Mouse (Mus musculus) MEL (cell line): ENCODE data around the gene Ren1. TPM values are rescaled to one million over a fixed set of nuclear protein-coding genes. Genes with fewer than 3 reads are reported as not detected.

ENCODE experiments used
- DNase-seq: peaks from one replicate; pipeline ENCODE4 v3.0.0; 2011; ENCODE audit warnings: low read depth, low spot score
- H3K27ac ChIP-seq: 2 replicates; pipeline ENCODE4 v1.5.1; 2012; ENCODE audit warnings: low read depth, mild to moderate bottlenecking, control low read depth, low read length, moderate library complexity; ENCODE audit not compliant: control insufficient read depth
- H3K27me3 ChIP-seq, 2 experiments: fragments of 150-350 bp in 1 of 2; sonication (generic) in 1 of 2; 2 replicates each; pipeline ENCODE4 v1.6.1; 2012; ENCODE audit warnings: low read length in 2 of 2, mild to moderate bottlenecking in 2 of 2, improper control_type of control experiment in 1 of 2, moderate library complexity in 1 of 2; ENCODE audit not compliant: insufficient read depth in 2 of 2, control insufficient read depth in 1 of 2
- H3K36me3 ChIP-seq, 2 experiments: 2 replicates each; pipeline ENCODE4 v1.6.1; 2012 to 2014; ENCODE audit warnings: low read length in 2 of 2, improper control_type of control experiment in 1 of 2, inconsistent platforms in 1 of 2, mild to moderate bottlenecking in 1 of 2; ENCODE audit not compliant: insufficient read depth in 2 of 2, control insufficient read depth in 1 of 2
- H3K4me1 ChIP-seq, 2 experiments: fragments of 150-350 bp in 1 of 2; sonication (generic) in 1 of 2; 2 replicates each; pipeline ENCODE4 v1.6.1; 2012; ENCODE audit warnings: low read length in 2 of 2, improper control_type of control experiment in 1 of 2, mild to moderate bottlenecking in 1 of 2; ENCODE audit not compliant: insufficient read depth in 2 of 2, control insufficient read depth in 1 of 2
- H3K4me3 ChIP-seq, 2 experiments: fragments of 150-350 bp in 1 of 2; sonication (generic) in 1 of 2; 2 replicates each; pipeline ENCODE4 v1.5.1; 2012; ENCODE audit warnings: low read depth in 2 of 2, low read length in 2 of 2, mild to moderate bottlenecking in 2 of 2, moderate library complexity in 2 of 2, control low read depth in 1 of 2, improper control_type of control experiment in 1 of 2; ENCODE audit not compliant: control insufficient read depth in 1 of 2, insufficient read depth in 1 of 2
- H3K79me2 ChIP-seq: 2 replicates; pipeline ENCODE4 v1.6.1; 2012; ENCODE audit warnings: mild to moderate bottlenecking, low read length, moderate library complexity; ENCODE audit not compliant: control insufficient read depth, poor library complexity, insufficient read depth
- H3K9ac ChIP-seq: 2 replicates; pipeline ENCODE4 v1.6.1; 2012; ENCODE audit warnings: low read depth, mild to moderate bottlenecking, control low read depth, low read length, moderate library complexity; ENCODE audit not compliant: control insufficient read depth, poor library complexity, severe bottlenecking
- H3K9me3 ChIP-seq: fragments of 150-350 bp; sonication (generic); replicated peaks from 2 replicates; pipeline ENCODE4 v1.6.1; 2012; ENCODE audit warnings: mild to moderate bottlenecking, low read length, improper control_type of control experiment, moderate library complexity; ENCODE audit not compliant: insufficient read depth
- BHLHE40 ChIP-seq: IDR thresholded peaks from 2 replicates; pipeline ENCODE4 v1.6.1; 2012; ENCODE audit warnings: low read depth, mild to moderate bottlenecking, inconsistent platforms, low read length, improper control_type of control experiment, borderline replicate concordance
- CHD1 ChIP-seq: IDR thresholded peaks from 2 replicates; pipeline ENCODE4 v1.6.1; 2012; ENCODE audit warnings: low read depth, mild to moderate bottlenecking, inconsistent platforms, low read length, improper control_type of control experiment
- CHD2 ChIP-seq: IDR thresholded peaks from 2 replicates; pipeline ENCODE4 v1.6.1; 2011; ENCODE audit warnings: low read length, improper control_type of control experiment
- CTCF ChIP-seq, 3 experiments: IDR thresholded peaks in 2 of 3; conservative IDR thresholded peaks in 1 of 3; 2 replicates each; pipeline ENCODE4 v1.5.1; 2011 to 2012; ENCODE audit warnings: low read length in 3 of 3, low read depth in 2 of 3, mild to moderate bottlenecking in 2 of 3, improper control_type of control experiment in 1 of 3, inconsistent platforms in 1 of 3, mixed read lengths in 1 of 3, moderate library complexity in 1 of 3; ENCODE audit not compliant: control insufficient read depth in 1 of 3, insufficient read depth in 1 of 3, poor library complexity in 1 of 3, severe bottlenecking in 1 of 3
- ELF1 ChIP-seq: IDR thresholded peaks from 2 replicates; pipeline ENCODE4 v1.6.1; 2014; ENCODE audit warnings: low read depth, mild to moderate bottlenecking, inconsistent platforms, low read length, improper control_type of control experiment, moderate library complexity
- EP300 ChIP-seq, 2 experiments: IDR thresholded peaks; 2 replicates each; pipeline ENCODE4 v1.6.1; 2011; ENCODE audit warnings: improper control_type of control experiment in 2 of 2, low read length in 2 of 2, low read depth in 1 of 2, mild to moderate bottlenecking in 1 of 2
- GABPA ChIP-seq: IDR thresholded peaks from 2 replicates; pipeline ENCODE4 v1.6.1; 2012; ENCODE audit warnings: low read depth, mild to moderate bottlenecking, inconsistent platforms, low read length, improper control_type of control experiment, moderate library complexity
- GATA1 ChIP-seq: IDR thresholded peaks from 2 replicates; pipeline ENCODE4 v1.6.1; 2011; ENCODE audit warnings: low read depth, low read length, improper control_type of control experiment
- HCFC1 ChIP-seq: IDR thresholded peaks from 2 replicates; pipeline ENCODE4 v1.6.1; 2012; ENCODE audit warnings: low read depth, mild to moderate bottlenecking, inconsistent platforms, low read length, improper control_type of control experiment, moderate library complexity
- KAT2A ChIP-seq: conservative IDR thresholded peaks from 2 replicates; pipeline ENCODE4 v1.6.1; 2012; ENCODE audit warnings: low read depth, low read length, improper control_type of control experiment, inconsistent platforms
- MAFK ChIP-seq: IDR thresholded peaks from 2 replicates; pipeline ENCODE4 v1.6.1; 2011; ENCODE audit warnings: low read depth, mild to moderate bottlenecking, low read length, improper control_type of control experiment, borderline replicate concordance
- MAZ ChIP-seq: IDR thresholded peaks from 2 replicates; pipeline ENCODE4 v1.6.1; 2012; ENCODE audit warnings: low read depth, mild to moderate bottlenecking, inconsistent platforms, low read length, improper control_type of control experiment
- MXI1 ChIP-seq: IDR thresholded peaks from 2 replicates; pipeline ENCODE4 v1.6.1; 2011; ENCODE audit warnings: mild to moderate bottlenecking, low read depth, low read length, improper control_type of control experiment
- MYB ChIP-seq: IDR thresholded peaks from 2 replicates; pipeline ENCODE4 v1.6.1; 2011; ENCODE audit warnings: mild to moderate bottlenecking, low read depth, low read length, improper control_type of control experiment
- MYC ChIP-seq: IDR thresholded peaks from 2 replicates; pipeline ENCODE4 v1.6.1; 2011; ENCODE audit warnings: low read depth, mild to moderate bottlenecking, low read length, improper control_type of control experiment, moderate library complexity
- NELFE ChIP-seq: IDR thresholded peaks from 2 replicates; pipeline ENCODE4 v1.6.1; 2011; ENCODE audit warnings: low read depth, low read length, improper control_type of control experiment
- NRF1 ChIP-seq: IDR thresholded peaks from 2 replicates; pipeline ENCODE4 v1.6.1; 2014; ENCODE audit warnings: low read depth, mild to moderate bottlenecking, inconsistent platforms, low read length, improper control_type of control experiment, moderate library complexity; ENCODE audit not compliant: poor library complexity, insufficient read depth, severe bottlenecking
- POLR2A ChIP-seq, 2 experiments: IDR thresholded peaks; 2 replicates each; pipeline ENCODE4 v1.6.1; 2011 to 2012; ENCODE audit warnings: low read length in 2 of 2, mild to moderate bottlenecking in 2 of 2, control low read depth in 1 of 2, improper control_type of control experiment in 1 of 2, low read depth in 1 of 2, moderate library complexity in 1 of 2; ENCODE audit not compliant: control insufficient read depth in 1 of 2, insufficient read depth in 1 of 2, poor library complexity in 1 of 2
- POLR2AphosphoS2 ChIP-seq: IDR thresholded peaks from 2 replicates; pipeline ENCODE4 v1.6.1; 2011; ENCODE audit warnings: low read length, improper control_type of control experiment
- POLR2AphosphoS5 ChIP-seq: IDR thresholded peaks from 2 replicates; pipeline ENCODE4 v1.6.1; 2012; ENCODE audit warnings: low read depth, borderline replicate concordance, mild to moderate bottlenecking, inconsistent platforms, low read length, moderate library complexity, mixed read lengths
- RAD21 ChIP-seq: IDR thresholded peaks from 2 replicates; pipeline ENCODE4 v1.6.1; 2011; ENCODE audit warnings: mild to moderate bottlenecking, low read depth, low read length, improper control_type of control experiment
- SIN3A ChIP-seq: IDR thresholded peaks from 2 replicates; pipeline ENCODE4 v1.6.1; 2012; ENCODE audit warnings: low read length, improper control_type of control experiment, inconsistent platforms
- SMC3 ChIP-seq: IDR thresholded peaks from 2 replicates; pipeline ENCODE4 v1.6.1; 2011; ENCODE audit warnings: low read depth, low read length, improper control_type of control experiment
- TCF12 ChIP-seq: IDR thresholded peaks from 2 replicates; pipeline ENCODE4 v1.6.1; 2014; ENCODE audit warnings: low read depth, mild to moderate bottlenecking, inconsistent platforms, low read length, improper control_type of control experiment, moderate library complexity
- UBTF ChIP-seq: IDR thresholded peaks from 2 replicates; pipeline ENCODE4 v1.6.1; 2012; ENCODE audit warnings: low read depth, mild to moderate bottlenecking, inconsistent platforms, low read length, improper control_type of control experiment, moderate library complexity, borderline replicate concordance; ENCODE audit not compliant: insufficient read depth
- ZMIZ1 ChIP-seq: IDR thresholded peaks from 2 replicates; pipeline ENCODE4 v1.6.1; 2012; ENCODE audit warnings: low read depth, mild to moderate bottlenecking, inconsistent platforms, low read length, improper control_type of control experiment, moderate library complexity
- polyA plus RNA-seq, 2 experiments: library from polyadenylated mRNA; stranded (reverse) in 1 of 2; unstranded in 1 of 2; fragments of >175 nt in 1 of 2; fragments of >200 nt in 1 of 2; gene quantifications; 2 replicates each; pipeline versions ENCODE4 v1.2.1 to v1.2.4; 2012; ENCODE audit warnings: low replicate concordance in 2 of 2, low read depth in 1 of 2; ENCODE audit not compliant: insufficient read length in 2 of 2, insufficient read depth in 1 of 2, missing spikeins in 1 of 2
- total RNA-seq: library from RNA; depleted of rRNA; stranded (reverse); fragments of 300-350 nt; gene quantifications from 2 replicates; pipeline ENCODE4 v1.2.3, GENCODE M21; 2012

Ren1 gene
- total and polyA plus RNA-seq, 3 experiments: 6.9 to 16.8 TPM; not detected in 1

GRCm38 (mm10) chr1:133382008-133382407, 31.7 kb downstream of the Ren1 start:
- TF ChIP-seq GABPA (no peak), MXI1 (no peak), KAT2A (no peak), SMC3 (peak; percentile 52), ZMIZ1 (no peak), EP300 (IDR thresholded peaks at IDR 0.05; ENCODE audit: low read depth in 1 of 2, low read length in 2 of 2) (no peak), ELF1 (no peak), MAFK (no peak), POLR2AphosphoS5 (no peak), MYC (no peak), CTCF (IDR thresholded peaks at IDR 0.05 in 2 of 3, conservative IDR thresholded peaks at IDR 0.05 in 1 of 3; ENCODE audit: control insufficient read depth in 1 of 3, insufficient read depth in 1 of 3, low read depth in 2 of 3, low read length in 3 of 3, poor library complexity in 1 of 3, severe bottlenecking in 1 of 3) (peak; percentile 40 to 66 (median 58); a peak in 5 of 6 replicates), NRF1 (no peak), CHD1 (no peak), POLR2AphosphoS2 (no peak), UBTF (no peak), RAD21 (peak; percentile 35)
- TF ChIP-seq, all 39 proteins: peak for 3
- Histone ChIP-seq H3K9ac (no peak overlapping the region), H3K79me2 (no peaks in the 10 kb centered on the region), H3K27me3 (no peaks in the 10 kb centered on the region), H3K4me1 (peaks cover under 1 to 11% of the 10 kb centered on the region in 2 experiments; a peak in 3 of 4 replicates), H3K4me3 (no peak overlapping the region), H3K27ac (no peak overlapping the region), H3K36me3 (no peaks in the 10 kb centered on the region; a peak in 1 of 4 replicates), H3K9me3 (no peaks in the 10 kb centered on the region)
- DNase-seq: peak; percentile 69

GRCm38 (mm10) chr1:133382552-133383155, 32.3 kb downstream of the Ren1 start:
- peaks cover 5 to 16% of the 10 kb centered on the region in 2 experiments; a peak in 3 of 4 replicates for H3K4me1 ChIP-seq
- no peaks in the 10 kb centered on the region for H3K27me3 ChIP-seq
- no peak overlapping the region for H3K4me3 ChIP-seq
- H3K27ac ChIP-seq: no peak overlapping the region
- no peaks in the 10 kb centered on the region for H3K79me2 ChIP-seq
- H3K36me3 ChIP-seq: peaks cover 0 to 3% of the 10 kb centered on the region in 2 experiments; a peak in 2 of 4 replicates
- H3K9ac ChIP-seq: no peak overlapping the region
- no peak for DNase-seq
- H3K9me3 ChIP-seq: no peaks in the 10 kb centered on the region
- TF ChIP-seq GABPA (no peak), ZMIZ1 (no peak), CTCF (IDR thresholded peaks at IDR 0.05 in 2 of 3, conservative IDR thresholded peaks at IDR 0.05 in 1 of 3; ENCODE audit: control insufficient read depth in 1 of 3, insufficient read depth in 1 of 3, low read depth in 2 of 3, low read length in 3 of 3, poor library complexity in 1 of 3, severe bottlenecking in 1 of 3) (no peak), BHLHE40 (no peak), GATA1 (no peak), CHD2 (no peak), RAD21 (no peak), MAZ (no peak), POLR2A (IDR thresholded peaks at IDR 0.05; ENCODE audit: control insufficient read depth in 1 of 2, insufficient read depth in 1 of 2, low read depth in 1 of 2, low read length in 2 of 2, poor library complexity in 1 of 2) (no peak), HCFC1 (no peak), CHD1 (no peak), MYB (no peak), NELFE (no peak), SIN3A (no peak), TCF12 (no peak)
